Mouse (Mus musculus): ENCODE measurements around the gene Dmac1. TPM values are rescaled to one million over a fixed set of nuclear protein-coding genes. Genes with fewer than 3 reads are reported as not detected.
A peak's percentile ranks its signal among the peaks of the same experiment; 100 is the strongest.

The Dmac1 gene
- polyA plus RNA-seq, 1 experiment, result 24.7 TPM

DNA sequence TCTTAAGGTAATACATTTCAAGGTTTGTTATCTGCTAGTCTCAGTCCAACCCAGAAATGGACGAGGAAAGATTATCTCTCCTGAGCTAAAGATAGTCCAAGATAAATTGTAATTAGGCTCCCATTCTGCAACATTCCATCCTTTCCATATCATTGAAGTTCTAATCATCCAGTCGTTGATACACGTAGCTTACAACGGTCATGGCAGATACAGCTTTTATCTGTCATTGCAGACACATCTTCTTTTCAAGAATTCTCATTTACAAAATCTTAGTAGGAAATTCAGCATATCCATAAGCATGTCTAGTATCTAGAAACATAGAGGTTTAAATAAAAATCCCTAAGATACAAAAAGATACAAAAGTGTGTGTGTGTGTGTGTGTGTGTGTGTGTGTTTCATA is 13.0 kb upstream of the Dmac1 start:
- H3K27ac ChIP-seq (ENCODE audit: control insufficient read depth, insufficient read depth, low read depth, low read length), result no peak overlapping the region
- H3K27me3 ChIP-seq (ENCODE audit: control insufficient read depth, insufficient read depth, low read length), result no peaks in the 10 kb centered on the region
- no peaks in the 10 kb centered on the region for H3K4me1 ChIP-seq (ENCODE audit: control insufficient read depth, insufficient read depth, low read length)
- no peaks in the 10 kb centered on the region for H3K36me3 ChIP-seq (ENCODE audit: control insufficient read depth, insufficient read depth, low read length)
- H3K4me3 ChIP-seq (ENCODE audit: control insufficient read depth, low read depth, low read length), result no peak overlapping the region
- no peak for TF ChIP-seq POLR2A (IDR thresholded peaks at IDR 0.05; ENCODE audit: control insufficient read depth, low read depth, low read length)
- no peak for TF ChIP-seq CTCF (IDR thresholded peaks at IDR 0.05; ENCODE audit: control insufficient read depth, insufficient read depth, insufficient replicate concordance, low read depth, low read length)

GRCm38 (mm10) chr4:75277467-75278196 is 473 bp downstream of the Dmac1 start:
- peaks cover 2% of the 10 kb centered on the region; the same call in 1 of the 2 replicates for H3K4me1 ChIP-seq (ENCODE audit: control insufficient read depth, insufficient read depth, low read length)
- H3K4me3 ChIP-seq (ENCODE audit: control insufficient read depth, low read depth, low read length), result peak overlapping the region; percentile 89
- H3K27me3 ChIP-seq (ENCODE audit: control insufficient read depth, insufficient read depth, low read length), result no peaks in the 10 kb centered on the region
- H3K36me3 ChIP-seq (ENCODE audit: control insufficient read depth, insufficient read depth, low read length), result no peaks in the 10 kb centered on the region
- no peak overlapping the region for H3K27ac ChIP-seq (ENCODE audit: control insufficient read depth, insufficient read depth, low read depth, low read length)
- TF ChIP-seq POLR2A (IDR thresholded peaks at IDR 0.05; ENCODE audit: control insufficient read depth, low read depth, low read length), result no peak
- no peak for TF ChIP-seq CTCF (IDR thresholded peaks at IDR 0.05; ENCODE audit: control insufficient read depth, insufficient read depth, insufficient replicate concordance, low read depth, low read length)

- Histone ChIP-seq H3K4me3 (ENCODE audit: control insufficient read depth, low read depth, low read length) (no peak overlapping the region), H3K27ac (ENCODE audit: control insufficient read depth, insufficient read depth, low read depth, low read length) (no peak overlapping the region), H3K36me3 (ENCODE audit: control insufficient read depth, insufficient read depth, low read length) (no peaks in the 10 kb centered on the region), H3K27me3 (ENCODE audit: control insufficient read depth, insufficient read depth, low read length) (no peaks in the 10 kb centered on the region), H3K4me1 (ENCODE audit: control insufficient read depth, insufficient read depth, low read length) (peaks cover 2% of the 10 kb centered on the region; the same call in 1 of the 2 replicates)
- TF ChIP-seq POLR2A (IDR thresholded peaks at IDR 0.05; ENCODE audit: control insufficient read depth, low read depth, low read length) (no peak), CTCF (IDR thresholded peaks at IDR 0.05; ENCODE audit: control insufficient read depth, insufficient read depth, insufficient replicate concordance, low read depth, low read length) (no peak)
Observed at GRCm38 (mm10) chr4:75275737-75276136, 2.4 kb downstream of the Dmac1 start.

DNA sequence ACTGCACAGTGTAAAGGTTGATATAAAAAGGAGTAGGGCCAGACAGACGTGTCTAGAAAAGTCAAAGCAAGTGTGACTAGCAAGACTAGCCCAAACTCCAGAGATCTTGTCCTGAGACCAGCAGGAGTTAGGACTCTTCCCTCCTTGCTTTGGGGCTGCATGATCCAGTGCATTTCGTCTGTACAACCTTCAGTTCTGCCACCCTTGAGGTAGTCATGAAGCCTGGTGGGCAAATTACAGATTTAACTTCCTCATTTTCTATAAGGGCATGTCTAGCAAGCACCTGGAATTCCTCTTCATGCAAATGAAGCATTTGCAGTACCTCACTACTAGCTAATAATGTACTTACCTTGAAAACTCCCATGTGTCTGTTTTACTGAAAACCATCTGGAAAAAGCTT is 10.2 kb downstream of the Dmac1 start:
- no peaks in the 10 kb centered on the region for H3K4me1 ChIP-seq (ENCODE audit: control insufficient read depth, insufficient read depth, low read length)
- H3K4me3 ChIP-seq (ENCODE audit: control insufficient read depth, low read depth, low read length), result no peak overlapping the region
- no peak overlapping the region for H3K27ac ChIP-seq (ENCODE audit: control insufficient read depth, insufficient read depth, low read depth, low read length)
- no peaks in the 10 kb centered on the region for H3K36me3 ChIP-seq (ENCODE audit: control insufficient read depth, insufficient read depth, low read length)
- no peak for TF ChIP-seq POLR2A (IDR thresholded peaks at IDR 0.05; ENCODE audit: control insufficient read depth, low read depth, low read length)
- no peak for TF ChIP-seq CTCF (IDR thresholded peaks at IDR 0.05; ENCODE audit: control insufficient read depth, insufficient read depth, insufficient replicate concordance, low read depth, low read length)
- H3K27me3 ChIP-seq (ENCODE audit: control insufficient read depth, insufficient read depth, low read length), result no peaks in the 10 kb centered on the region

- H3K36me3 ChIP-seq (ENCODE audit: control insufficient read depth, insufficient read depth, low read length), result no peaks in the 10 kb centered on the region
- H3K27me3 ChIP-seq (ENCODE audit: control insufficient read depth, insufficient read depth, low read length), result no peaks in the 10 kb centered on the region
- H3K4me3 ChIP-seq (ENCODE audit: control insufficient read depth, low read depth, low read length), result no peak overlapping the region
- no peak overlapping the region for H3K27ac ChIP-seq (ENCODE audit: control insufficient read depth, insufficient read depth, low read depth, low read length)
- TF ChIP-seq POLR2A (IDR thresholded peaks at IDR 0.05; ENCODE audit: control insufficient read depth, low read depth, low read length), result no peak
- TF ChIP-seq CTCF (IDR thresholded peaks at IDR 0.05; ENCODE audit: control insufficient read depth, insufficient read depth, insufficient replicate concordance, low read depth, low read length), result no peak
- H3K4me1 ChIP-seq (ENCODE audit: control insufficient read depth, insufficient read depth, low read length), result no peaks in the 10 kb centered on the region
Observed at GRCm38 (mm10) chr4:75266773-75267550, 11.1 kb downstream of the Dmac1 start.

DNA sequence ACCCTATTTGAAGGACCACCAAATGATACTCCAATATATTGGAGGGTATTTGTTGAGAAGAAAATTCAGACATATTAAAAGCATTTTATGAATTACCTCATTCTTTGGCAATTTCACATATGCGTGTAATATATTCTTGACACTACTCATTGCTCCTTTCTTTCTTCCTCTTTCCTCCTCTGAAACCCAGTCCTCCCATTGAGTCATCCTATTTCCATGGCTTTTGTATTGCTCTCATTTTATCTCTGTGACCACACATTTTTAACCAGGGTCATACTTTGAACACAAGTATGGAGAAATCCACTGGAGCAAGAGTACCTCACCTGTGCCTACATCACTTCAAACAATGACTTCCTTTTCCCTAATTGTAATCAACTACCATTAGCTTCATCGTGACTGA is 13.9 kb downstream of the Dmac1 start:
- no peak overlapping the region for H3K27ac ChIP-seq (ENCODE audit: control insufficient read depth, insufficient read depth, low read depth, low read length)
- TF ChIP-seq POLR2A (IDR thresholded peaks at IDR 0.05; ENCODE audit: control insufficient read depth, low read depth, low read length) (no peak), CTCF (IDR thresholded peaks at IDR 0.05; ENCODE audit: control insufficient read depth, insufficient read depth, insufficient replicate concordance, low read depth, low read length) (no peak)
- no peaks in the 10 kb centered on the region for H3K27me3 ChIP-seq (ENCODE audit: control insufficient read depth, insufficient read depth, low read length)
- no peaks in the 10 kb centered on the region for H3K36me3 ChIP-seq (ENCODE audit: control insufficient read depth, insufficient read depth, low read length)
- H3K4me1 ChIP-seq (ENCODE audit: control insufficient read depth, insufficient read depth, low read length), result no peaks in the 10 kb centered on the region
- no peak overlapping the region for H3K4me3 ChIP-seq (ENCODE audit: control insufficient read depth, low read depth, low read length)

GRCm38 (mm10) chr4:75263556-75264129 is 14.5 kb downstream of the Dmac1 start:
- no peaks in the 10 kb centered on the region for H3K36me3 ChIP-seq (ENCODE audit: control insufficient read depth, insufficient read depth, low read length)
- TF ChIP-seq POLR2A (IDR thresholded peaks at IDR 0.05; ENCODE audit: control insufficient read depth, low read depth, low read length), result no peak
- no peak for TF ChIP-seq CTCF (IDR thresholded peaks at IDR 0.05; ENCODE audit: control insufficient read depth, insufficient read depth, insufficient replicate concordance, low read depth, low read length)
- H3K4me3 ChIP-seq (ENCODE audit: control insufficient read depth, low read depth, low read length), result no peak overlapping the region
- H3K4me1 ChIP-seq (ENCODE audit: control insufficient read depth, insufficient read depth, low read length), result no peaks in the 10 kb centered on the region
- no peaks in the 10 kb centered on the region for H3K27me3 ChIP-seq (ENCODE audit: control insufficient read depth, insufficient read depth, low read length)
- no peak overlapping the region for H3K27ac ChIP-seq (ENCODE audit: control insufficient read depth, insufficient read depth, low read depth, low read length)
